Mouse (Mus musculus) layer of hippocampus, adult 8-10 months (tissue): Measurements from ENCODE around the gene Fbxl17. TPM values are rescaled to one million over a fixed set of nuclear protein-coding genes. Genes with fewer than 3 reads are reported as not detected.

Source experiments
- DNase-seq, 2 experiments: peaks; one replicate each; pipeline ENCODE4 v3.0.0; 2022; ENCODE audit warnings: low spot score in 2 of 2
- total RNA-seq, 4 experiments: library from RNA; stranded (reverse); gene quantifications; 2 replicates each; pipeline ENCODE4 v1.2.4; 2022

Gene Fbxl17
- total RNA-seq, 4 experiments from 2014 or later = 48.7 to 59.9 (median 54.3) TPM

DNA sequence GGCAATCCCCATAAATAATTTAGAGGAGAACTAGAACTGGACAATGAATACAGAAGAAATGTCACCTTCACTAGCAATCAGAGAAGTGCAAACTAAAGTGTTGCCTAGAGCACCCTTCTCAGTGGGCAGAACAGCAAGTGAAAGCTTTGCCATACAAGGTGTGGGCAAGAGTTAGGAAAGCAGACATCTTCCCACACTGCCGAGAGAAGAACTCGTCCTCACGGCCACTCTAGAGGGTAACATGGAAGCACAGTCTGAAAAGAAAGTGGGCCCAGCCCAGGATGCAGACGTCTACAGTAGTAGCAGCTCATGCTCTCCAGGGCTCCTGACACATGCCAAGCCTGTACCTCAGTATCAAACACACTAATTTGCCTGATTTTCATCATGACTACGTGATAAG, 387.0 kb downstream of the Fbxl17 start:
- DNase-seq = no peak

DNA sequence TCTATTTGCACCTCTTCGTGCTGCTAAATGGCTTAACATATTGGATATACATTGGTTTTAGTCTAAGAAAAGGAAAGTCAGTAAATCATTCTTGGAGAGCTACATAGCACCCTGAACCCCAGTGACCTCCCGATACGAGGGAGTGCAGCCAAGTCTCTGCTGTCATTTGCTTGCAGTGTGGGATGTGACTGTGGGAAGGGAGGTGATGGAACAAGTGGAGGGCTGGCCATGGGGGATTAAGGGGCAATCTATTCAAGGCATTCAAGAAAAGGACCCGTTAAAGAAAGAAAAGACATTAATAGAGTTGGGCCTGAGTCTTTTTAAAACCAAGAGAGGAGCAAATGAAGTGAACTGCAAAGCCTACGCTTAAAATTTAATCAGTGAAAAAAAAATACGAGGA, 388.8 kb downstream of the Fbxl17 start:
- DNase-seq = no peak

DNA sequence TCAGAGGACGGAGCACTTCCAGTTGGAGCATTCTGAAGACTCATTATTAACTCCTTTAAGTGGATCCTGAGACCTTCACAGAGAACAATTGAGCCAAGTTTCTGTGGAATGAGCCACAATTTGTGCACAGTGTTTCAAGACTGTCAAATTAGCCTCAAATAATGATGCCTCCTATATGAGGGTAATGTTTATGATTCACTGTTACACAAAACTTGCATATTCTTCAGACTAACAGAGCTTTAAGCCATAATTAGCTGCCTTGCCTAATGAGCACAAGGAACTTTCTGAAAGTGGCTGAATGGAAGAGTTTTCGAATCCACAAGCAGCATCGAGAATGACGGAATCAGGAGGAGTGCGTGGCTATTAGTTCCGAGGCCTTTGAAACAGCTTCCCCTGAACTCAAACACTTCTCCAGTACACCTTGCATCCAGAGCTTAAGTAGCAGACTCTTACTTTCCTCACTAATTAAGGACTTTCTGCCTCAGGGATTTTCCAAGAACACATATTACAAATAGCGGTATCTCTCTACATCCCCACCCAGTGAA, 389.5 kb downstream of the Fbxl17 start:
- no peak for DNase-seq

GRCm38 (mm10) chr17:63108035-63108434, 391.8 kb downstream of the Fbxl17 start:
- DNase-seq = no peak

GRCm38 (mm10) chr17:63107515-63107914, 392.3 kb downstream of the Fbxl17 start:
- DNase-seq = no peak

- DNase-seq = no peak
Measured at GRCm38 (mm10) chr17:63095553-63095952, 404.3 kb downstream of the Fbxl17 start.

DNA sequence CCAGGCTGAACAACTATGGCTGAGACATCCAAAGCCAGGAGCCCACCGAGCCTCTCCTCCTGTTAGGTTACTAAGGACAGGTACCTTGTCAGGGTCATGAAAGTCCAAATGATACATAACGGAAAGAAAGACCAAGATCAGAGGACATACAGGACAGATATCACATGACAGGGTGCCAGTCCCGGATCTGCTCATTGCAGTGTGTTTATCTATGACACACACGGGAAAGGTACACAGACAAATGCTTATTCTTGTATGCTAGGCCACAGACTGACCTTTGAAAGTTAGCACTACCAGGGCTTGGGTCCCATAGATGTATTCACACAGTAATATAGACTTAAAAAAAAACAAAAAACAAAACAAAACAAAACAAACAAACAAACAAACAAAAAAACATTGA, 404.8 kb downstream of the Fbxl17 start:
- no peak for DNase-seq

- no peak for DNase-seq
Measured at GRCm38 (mm10) chr17:63093184-63093583, 406.6 kb downstream of the Fbxl17 start.

DNA sequence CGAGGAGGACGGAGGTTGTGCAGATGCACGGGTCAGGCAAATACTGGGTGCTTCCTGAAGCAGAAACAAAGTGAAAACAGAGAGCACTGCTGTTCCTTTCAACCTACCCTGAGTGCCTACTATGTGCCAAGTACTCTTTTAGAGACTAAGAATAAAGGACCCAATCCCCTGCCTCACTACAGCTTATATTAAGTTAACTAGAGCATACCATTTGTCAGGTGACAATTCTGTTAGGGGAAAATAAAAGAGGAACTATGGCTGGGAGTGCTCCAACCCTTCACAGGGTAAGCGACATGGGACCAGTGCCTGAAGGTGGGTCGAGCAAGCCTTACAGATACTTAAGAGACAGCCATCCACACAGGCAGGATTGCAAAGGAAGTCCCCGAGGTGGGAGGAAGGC, 407.0 kb downstream of the Fbxl17 start:
- DNase-seq = no peak

DNA sequence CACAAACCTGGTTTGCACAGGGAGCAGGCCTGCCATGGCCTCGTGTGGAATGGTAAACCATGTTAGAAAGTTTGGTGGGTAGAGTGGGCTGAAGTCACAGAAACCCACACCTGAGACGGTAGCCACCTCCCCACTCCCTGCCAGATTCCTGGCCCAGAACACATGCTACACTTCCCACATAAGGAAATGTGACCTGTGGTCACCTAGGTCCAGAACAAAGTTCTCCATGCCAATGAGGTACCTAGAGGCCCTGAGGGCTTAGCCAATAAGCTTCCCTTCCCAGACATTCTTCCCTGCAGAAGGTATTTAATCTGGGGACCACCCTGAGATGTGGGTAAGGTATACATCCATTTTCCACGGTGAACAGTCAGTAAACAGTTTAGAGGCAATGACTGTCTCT, 409.7 kb downstream of the Fbxl17 start:
- DNase-seq = no peak

DNA sequence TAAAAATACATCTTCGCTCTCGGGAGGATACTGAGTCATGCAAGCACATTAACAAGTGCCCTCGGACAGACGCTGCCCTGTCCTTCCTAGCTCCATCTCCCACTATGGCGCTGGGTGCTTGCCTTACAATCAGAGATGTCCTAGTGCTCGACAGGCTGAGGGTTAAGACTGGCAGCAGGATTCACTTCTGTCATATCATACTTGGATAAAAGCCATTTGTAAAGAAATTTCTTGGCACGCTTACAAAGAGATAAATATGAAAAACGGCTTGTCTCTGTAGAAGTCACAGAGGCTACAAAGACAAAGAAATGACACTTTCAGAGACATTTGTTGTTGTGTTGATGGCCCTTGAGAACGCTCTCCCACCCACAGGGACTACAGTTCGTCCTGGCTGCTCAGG, 412.6 kb downstream of the Fbxl17 start:
- no peak for DNase-seq

DNA sequence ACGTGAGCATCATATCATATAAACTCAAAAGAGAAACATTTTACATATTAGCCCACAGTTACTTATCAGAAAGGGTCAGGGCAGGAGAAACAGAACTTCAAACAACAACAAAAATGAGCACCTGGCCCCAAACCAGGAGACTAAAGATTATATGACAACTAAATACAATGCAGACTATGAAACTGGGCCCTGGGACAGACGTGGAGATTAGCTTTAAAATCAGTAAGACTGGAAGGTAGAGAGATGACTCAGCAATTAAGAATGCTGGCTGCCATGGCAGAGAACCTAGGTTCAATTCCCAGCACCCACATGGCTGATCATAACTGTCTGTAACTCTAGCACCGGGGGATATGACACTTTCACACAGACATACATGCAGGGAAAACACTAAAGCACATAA, 413.3 kb downstream of the Fbxl17 start:
- no peak for DNase-seq

- DNase-seq = no peak
Measured at GRCm38 (mm10) chr17:63085227-63085626, 414.6 kb downstream of the Fbxl17 start.

GRCm38 (mm10) chr17:63079087-63079486, 420.7 kb downstream of the Fbxl17 start:
- DNase-seq = no peak

DNA sequence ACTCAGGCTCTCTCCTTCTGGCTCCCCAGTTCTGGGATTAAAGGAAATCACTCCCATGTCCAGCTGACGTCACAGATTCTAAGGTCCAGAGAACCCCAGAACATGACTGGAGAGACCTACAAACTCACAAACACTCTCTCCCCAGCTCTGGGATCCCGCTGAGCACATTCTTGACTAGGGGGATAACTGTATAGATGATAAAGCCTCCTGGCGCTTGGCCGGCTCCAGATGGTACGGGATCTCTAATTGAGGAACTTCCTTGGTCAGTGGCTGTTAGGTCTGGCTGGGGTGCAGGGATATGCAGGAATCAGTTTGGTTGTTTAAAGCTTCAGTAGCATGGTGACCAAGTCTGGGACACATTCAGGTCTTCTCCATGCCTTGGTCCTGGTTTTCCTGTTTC, 422.3 kb downstream of the Fbxl17 start:
- no peak for DNase-seq

DNA sequence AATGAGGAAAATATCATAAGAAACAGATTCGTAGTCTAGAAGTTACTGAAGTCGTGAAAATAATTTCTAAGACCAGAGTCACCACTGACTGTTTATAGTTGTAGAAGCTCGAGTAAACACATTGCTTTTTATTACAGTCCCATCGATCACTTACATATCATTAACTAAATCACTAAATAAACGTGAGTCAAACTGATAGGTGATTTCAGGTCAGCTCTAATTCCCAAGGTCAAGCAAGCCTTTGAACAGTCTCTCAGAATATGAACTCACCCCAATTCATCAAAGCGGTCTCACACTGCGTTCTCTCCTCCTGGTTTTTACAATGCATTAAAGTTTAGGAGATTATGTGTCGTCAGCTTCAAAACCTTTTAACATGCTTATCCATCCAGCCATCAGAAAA, 423.2 kb downstream of the Fbxl17 start:
- DNase-seq = no peak

GRCm38 (mm10) chr17:63076037-63076426, 423.8 kb downstream of the Fbxl17 start:
- DNase-seq = no peak

DNA sequence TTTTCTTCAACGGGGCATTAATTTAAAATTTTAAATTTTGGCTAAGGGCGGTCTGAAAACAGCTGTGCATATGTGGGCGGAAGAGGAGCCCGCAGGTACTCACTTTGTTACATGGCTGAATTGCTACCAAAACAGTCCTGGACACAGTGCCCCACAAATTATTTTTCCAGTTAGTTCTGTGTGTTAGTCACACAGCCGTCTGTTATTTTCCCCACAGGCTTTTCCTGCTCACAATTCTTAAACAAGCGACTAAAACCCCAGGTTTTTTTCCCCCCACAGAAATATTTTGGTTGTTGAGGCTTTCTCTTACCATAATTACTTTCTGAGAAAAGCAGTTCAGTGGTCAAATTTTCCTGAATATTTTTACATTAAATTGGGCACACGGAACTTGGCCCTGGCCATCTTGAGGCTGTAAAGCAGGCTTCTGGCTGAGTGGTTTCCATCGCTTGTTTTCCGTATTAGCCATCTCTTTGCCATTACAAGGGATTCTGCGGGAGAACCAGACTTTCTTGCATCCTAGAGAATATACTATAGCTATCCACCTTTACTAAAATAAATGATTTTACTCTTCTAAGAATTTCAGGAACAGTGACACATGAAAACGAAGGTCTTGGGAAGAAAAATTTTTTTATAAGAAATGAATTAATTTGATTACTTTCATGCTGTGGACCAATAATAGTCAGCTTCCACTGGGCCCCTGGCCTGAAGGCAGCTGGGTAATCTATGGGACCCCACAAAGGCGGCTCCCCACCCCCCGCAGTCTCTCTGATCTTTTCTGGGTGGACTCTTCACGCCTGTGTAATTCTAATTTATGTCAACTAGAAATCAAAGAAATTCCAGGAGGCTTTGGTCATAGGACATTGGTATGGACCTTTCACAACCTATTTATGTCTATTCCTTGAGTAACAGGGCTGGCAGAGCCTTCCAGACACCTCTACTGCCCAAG, 424.5 kb downstream of the Fbxl17 start:
- no peak for DNase-seq

- no peak for DNase-seq
Measured at GRCm38 (mm10) chr17:63073342-63073741, 426.5 kb downstream of the Fbxl17 start.

DNA sequence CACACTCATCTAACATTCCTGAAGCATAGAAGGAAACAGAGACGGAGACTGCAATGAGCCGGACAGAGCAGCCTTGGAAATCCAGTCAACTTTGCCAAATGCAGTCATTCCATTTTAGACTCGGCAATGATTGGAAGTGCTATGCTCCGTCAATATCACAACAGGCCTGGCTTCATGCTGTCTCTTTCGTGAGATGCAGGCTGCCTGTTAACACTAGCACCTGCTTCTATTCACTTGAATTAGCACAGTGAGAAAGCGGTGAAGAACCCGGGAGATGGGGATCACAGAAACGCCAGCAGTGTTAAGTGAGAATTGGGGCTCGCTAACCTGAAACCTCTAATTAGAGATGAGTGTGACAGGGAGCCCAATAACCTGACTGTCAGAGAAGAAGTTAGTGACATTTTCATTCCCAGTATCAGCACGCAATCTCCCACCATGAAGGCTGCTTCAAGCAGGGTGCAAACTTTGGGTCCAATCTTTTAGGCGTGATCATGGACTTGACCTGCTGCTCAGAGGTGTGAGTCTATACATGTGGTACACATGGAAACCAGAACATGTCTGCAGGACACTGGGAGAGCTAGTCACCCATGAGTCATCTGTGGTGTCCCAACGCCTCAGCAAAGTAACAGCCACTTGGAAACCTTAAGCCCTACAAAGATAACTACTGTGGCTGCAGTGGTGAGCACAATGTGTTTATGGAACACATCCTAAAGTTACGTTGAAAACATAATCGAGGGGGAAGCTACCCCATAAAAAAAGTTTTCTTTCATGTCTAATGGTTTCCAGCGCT, 428.5 kb downstream of the Fbxl17 start:
- DNase-seq = no peak

DNA sequence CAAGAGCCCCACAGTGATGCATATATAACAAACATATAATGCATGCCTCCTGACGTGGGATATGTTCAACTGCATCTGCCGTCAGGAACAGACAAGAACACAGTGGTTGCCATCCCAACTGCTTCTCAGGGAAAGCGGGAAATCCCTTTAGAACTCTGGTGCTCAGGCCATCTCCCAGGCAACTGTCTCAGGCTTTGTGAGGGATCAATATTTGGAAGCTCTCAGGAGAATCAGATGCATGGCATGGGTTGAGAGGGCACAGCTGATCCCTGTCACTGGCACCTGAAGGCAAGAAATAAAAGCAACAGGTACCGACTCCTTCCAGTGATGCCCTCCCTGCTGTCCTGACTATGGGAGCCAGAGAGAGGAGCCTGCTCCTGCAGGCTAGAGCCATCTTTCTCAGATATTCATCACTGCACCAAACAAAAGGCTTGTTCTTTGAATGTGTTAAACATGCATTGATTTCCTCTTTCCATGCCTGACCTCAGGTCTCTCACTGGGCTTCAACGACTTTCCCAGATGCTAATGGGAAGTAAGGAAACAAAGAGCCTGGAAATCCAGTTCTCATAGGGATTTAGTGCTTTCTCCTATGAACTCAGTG, 429.6 kb downstream of the Fbxl17 start:
- no peak for DNase-seq

GRCm38 (mm10) chr17:63062785-63063184, 437.0 kb downstream of the Fbxl17 start:
- no peak for DNase-seq
